Mouse (Mus musculus): ENCODE results near the gene Apol9a. TPM values are rescaled to one million over a fixed set of nuclear protein-coding genes. Genes with fewer than 3 reads are reported as not detected.
"Not testable (repeated sequence)": the region's sequence is repeated elsewhere in the genome, so short reads cannot be mapped to it uniquely, and the experiment has no call there.

The Apol9a gene
- polyA plus RNA-seq (2017; shearing (Covaris generic)) = 10 to 100 TPM in 1 of 3 experiments, 1 to 10 TPM in 1, under 1 TPM in 1; 0.49 to 10.2 (median 6.8) TPM

DNA sequence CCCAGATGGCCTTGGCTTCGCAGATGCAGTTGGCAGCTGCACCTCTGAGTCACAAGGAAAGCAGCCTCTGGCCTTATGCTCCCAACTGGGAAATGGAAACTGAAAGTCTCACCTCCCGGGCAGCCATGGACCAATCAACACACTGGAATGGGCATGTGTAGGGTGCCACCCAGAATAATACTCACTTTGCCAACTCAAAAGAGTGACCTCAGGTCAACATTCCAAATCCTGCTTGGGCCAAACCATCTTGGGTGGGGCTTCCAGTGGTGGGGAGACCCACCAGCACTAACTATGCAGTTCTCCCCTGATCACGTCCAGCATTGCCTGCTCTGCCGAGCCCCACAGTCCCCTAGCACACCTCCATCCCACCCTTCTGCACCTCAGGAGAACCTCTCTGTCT, at the start of gene Apol9a:
Gene Apol9a (minus strand): TSS at position 101 of the 400 bp plus-strand sequence.
- not testable (repeated sequence) for ATAC-seq

DNA sequence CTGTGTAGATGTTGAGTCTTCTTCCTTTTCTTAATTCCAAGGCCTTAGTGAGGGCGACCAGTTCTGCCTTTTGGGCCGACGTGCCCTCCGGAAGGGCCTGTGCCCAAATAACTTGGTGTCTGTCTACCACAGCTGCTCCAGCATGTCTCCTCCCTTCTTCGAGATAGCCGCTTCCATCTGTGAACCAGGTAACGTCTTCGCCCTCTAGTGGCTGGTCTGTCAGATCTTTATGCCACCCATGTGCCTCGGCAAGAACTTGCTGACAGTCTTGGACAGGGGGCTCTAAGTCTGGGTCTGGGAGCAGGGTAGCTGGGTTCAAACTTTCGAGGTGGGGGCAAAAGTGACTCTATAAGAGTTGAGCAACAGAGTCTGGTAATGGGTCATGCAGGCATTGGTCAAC, 39.0 kb upstream of the Apol9a start:
- ATAC-seq = not testable (repeated sequence)

DNA sequence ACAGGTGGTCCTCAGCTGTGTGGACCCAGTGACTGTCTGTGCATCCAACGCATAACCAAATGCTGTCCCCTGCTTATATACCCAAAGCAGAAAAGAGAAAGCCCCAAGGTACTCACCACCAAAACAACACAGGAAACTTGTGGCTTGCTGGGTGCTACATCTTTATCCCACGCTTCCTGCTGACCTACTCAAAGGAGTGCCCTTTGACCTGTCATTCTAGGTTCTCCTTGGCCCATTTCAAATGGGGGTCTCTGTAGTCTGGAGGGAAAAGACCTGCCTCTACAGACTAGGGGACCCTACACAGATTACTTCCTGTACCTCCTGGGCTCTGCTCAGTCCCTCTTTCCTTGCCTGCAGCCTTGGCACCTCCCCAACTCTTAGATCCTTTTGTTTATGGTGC, 36.5 kb upstream of the Apol9a start, which contains the start of gene Apol7b:
Gene Apol7b (minus strand): TSS at position 101 of the 400 bp plus-strand sequence.
- ATAC-seq = not testable (repeated sequence)

DNA sequence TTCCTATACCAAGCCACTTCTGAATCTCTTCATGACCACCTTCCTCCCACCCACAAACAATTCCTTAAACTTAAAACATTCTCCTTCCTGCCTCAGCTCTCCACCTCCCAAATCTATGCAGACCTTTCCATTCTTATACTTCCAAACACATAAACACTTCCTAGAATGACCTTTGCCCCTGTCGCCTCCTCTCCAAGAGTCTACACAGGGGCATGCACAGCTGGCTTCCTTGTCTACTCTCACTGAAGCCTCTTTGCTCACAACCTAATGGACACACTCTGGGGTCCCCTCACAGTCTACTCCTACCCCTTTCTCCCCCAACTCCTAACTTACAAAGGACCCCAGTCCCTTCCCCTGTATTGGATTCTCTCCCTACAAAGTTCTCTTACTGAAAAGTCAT, 34.7 kb upstream of the Apol9a start:
- not testable (repeated sequence) for ATAC-seq

DNA sequence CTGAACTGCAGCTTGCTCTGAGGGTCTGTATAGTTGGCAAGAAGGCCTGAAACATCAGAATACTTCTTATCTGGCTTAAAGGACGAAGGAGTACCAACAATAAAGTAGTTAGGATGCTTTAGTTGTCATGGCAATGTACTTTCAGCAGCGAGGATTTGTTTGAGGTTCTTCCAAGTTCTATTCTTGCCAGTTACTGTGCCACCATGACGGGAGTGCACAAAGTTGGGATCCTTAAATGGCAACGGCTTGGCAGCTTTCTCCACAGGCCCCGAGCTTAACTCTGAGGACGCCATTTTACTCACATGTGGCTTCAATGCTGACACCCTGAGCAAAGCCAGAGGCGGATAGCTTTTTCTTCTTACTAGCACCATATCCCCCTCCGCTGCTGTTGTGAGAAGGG, 33.8 kb upstream of the Apol9a start:
- not testable (repeated sequence) for ATAC-seq

DNA sequence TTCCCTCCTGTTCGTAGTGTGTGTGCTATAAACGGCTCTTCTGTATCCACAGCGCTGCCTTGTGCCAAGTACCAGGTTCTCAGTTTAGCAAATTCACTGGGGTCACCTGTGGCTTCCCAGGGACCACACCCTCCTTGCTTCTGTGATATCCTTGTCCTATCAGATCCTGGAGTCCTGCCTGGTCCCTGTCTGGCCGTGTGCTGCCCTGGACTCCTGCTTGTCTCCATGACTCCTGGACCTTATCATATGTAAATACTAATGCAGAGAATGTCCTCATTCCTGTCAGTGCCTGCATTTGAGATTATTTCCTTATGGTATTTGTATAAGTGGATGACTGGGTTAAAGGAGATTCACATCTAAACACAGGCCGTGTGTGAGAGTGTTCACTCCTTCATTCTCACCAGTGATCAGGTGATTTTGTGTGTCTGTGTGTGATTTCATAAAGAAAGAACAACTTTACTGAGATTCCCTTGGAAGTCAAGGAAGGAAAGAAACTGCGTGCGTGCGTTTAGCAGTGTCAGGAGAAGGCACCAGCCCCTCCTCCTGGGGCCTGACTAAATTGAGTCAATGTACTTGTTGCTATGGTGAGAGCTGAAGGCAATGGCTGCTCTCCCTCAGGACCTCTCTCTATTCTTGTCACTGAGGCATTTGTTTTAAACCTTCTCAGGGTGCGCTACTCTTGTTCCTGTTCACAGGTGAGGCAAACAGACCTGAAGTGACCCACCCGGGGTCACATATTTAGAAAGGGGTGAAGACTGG, 17.9 kb upstream of the Apol9a start:
- not testable (repeated sequence) for ATAC-seq

DNA sequence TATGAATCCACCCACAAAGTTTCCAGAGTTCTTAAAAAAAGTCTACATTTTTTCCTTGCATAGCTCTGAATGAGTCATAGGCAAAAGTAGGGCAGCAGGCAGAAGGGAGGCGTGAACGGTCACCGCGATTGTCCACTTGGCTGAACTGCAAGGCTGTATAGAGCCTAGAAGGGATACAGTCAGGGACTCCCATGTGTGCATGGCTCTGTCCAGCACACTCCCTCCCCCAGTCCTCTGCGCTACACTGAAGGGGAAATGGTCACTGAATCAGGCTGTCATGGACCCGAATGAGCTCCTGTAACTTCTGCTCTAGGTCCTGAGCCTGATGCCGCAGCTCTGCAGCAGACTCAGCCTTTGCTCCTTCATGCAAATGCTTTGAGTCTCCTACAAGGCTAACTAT, 12.0 kb upstream of the Apol9a start:
- not testable (repeated sequence) for ATAC-seq

DNA sequence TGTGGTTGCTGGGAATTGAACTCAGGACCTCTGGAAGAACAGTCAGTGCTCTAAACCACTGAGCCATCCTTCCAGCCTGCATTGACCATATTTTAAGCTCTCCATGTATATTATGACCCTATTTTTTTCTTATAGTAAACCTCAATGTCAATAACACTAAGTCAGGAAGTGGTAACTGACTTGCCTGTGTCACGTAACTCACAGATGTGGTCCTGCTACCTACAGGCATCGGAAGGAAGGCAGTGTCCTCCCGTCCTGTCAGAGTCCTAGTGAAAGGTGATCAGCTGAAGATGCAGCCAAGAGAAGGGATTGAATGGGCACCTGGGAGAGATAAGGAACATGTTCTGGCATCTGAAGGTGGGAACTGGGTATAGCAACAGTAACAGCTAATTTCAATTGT, 8.7 kb upstream of the Apol9a start:
- peak; percentile 67 for ATAC-seq

DNA sequence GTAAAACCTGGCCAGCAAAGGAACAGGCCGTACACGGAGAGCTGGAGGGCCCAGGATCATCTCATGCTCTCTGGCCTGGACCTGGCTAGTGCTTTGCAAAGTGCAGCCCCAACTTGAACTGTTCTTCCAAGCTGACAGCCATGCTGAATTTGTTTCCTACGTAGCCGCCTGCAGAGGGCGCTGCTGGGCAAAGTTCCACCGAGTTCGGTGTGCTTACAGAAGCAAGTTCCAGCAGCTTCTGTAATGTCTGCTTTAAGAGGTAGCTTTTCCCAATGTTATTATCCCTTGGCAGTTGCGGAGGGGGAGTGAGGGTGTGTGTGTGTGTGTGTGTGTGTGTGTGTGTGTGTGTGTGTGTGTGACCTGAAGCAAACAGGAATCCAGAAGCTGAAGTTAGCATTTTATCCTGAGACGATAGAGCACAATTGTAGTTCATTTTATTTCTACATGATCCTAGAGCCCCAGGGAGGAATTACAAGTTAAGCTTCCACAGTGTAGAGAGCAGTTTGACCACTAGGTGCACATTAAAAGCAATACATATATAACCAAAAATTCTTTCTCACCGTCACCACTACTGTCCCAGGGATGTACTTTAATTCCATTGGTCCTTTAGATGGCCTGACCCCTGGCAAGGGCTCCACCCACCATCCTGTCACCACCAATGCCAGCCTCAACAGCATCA, 5.9 kb upstream of the Apol9a start:
- ATAC-seq = peak; percentile 41

DNA sequence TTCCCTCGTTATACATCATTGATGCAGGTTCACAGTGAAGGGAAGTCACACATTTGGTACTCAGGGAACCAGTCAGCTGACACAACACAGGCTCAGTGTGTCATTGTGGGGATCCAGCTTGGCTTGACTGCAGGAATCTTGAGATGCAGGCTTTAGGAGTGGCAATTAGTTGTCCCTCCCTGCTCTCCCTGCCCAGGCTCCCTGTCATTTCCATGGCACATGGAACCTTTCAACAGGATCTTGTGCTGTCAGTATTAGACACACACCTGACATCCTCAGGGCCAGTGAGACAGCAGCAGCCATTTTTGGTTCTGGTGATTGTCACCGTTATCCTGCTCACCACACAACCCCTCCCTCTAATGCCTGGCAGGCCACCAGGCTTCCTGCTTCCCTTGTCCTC, 4.7 kb upstream of the Apol9a start:
- ATAC-seq = not testable (repeated sequence)

DNA sequence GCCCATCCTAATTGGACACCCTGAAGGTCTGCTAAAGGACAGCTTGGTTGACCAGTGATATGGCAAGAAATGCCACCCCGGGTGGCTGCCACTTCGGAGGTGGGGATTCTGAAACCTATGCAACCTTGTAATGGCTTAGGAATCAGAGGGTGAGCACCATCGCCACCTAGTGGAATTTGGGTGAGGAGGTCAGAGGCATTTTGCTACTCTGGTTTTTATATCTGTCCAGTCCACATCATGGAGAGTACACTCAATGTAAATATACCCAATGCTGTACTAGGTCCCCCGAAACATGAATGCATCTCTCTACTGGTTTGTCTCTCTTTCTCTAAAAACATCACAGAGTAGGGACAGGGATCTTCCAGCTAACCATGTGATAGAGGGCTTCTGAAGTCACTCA, 1.8 kb upstream of the Apol9a start:
- ATAC-seq = peak; percentile 48

DNA sequence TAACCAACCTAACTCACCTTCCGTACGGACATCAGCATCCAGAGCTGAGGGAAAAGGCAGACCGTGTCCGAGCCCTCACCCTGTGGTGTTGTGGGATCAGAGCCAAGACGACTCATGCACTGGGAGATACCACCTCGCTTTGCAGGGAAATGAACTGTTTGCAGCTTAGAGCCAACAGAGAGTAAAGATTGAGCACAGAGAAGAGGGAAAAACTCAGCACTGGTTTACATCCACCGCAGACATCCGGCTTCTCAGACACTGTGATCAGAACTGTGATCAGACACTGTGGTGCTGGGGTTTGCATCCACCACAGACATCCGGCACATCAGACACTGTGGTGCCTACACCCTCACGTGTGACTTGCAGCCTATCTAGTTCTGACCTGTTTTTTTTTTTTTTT, 4.6 kb downstream of the Apol9a start:
- peak; percentile 98 for ATAC-seq

DNA sequence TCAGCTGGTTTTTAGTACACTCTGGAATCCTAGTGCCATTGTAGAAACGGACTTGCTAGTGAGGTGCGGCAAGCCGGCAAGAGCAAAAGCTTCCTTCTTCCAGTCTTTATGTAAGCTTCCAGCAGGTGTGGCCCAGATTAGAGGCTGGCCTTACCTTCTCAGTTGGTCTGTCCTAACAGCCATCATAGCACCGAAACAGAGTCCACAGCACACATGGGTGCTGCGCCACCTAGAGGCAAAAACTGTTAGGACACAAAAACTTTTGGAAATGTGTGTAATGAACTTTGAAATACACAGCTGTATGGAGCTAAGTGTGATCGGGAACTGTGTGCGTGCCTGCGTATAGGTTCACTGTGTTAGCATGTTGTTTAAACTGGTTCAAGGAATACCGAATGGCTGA, 11.9 kb downstream of the Apol9a start, which contains the start of gene Apol7a:
Gene Apol7a (minus strand): TSS at position 84 of the 400 bp plus-strand sequence.
- not testable (repeated sequence) for ATAC-seq

DNA sequence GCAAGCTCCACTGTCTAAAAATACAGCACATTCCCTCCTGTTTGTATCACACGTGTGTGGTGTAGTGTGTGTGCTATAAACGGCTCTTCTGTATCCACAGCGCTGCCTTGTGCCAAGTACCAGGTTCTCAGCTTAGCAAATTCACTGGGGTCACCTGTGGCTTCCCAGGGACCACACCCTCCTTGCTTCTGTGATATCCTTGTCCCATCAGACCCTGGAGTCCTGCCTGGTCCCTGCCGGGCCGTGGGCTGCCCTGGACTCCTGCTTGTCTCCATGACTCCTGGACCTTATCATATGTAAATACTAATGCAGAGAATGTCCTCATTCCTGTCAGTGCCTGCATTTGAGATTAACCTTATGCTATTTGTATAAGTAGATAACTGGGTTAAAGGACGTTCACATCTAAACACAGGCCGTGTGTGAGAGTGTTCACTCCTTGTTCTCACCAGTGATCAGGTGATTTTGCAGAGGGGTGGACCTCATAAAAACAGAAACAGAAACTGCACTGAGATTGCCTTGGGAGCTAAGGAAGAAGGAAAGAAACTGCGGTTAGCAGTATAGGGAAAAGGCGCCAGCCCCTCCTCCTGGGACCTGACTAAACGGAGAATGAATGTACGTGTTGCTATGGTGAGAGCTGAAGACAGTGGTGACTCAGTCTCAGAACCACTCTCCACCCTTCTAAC, 13.3 kb downstream of the Apol9a start:
- ATAC-seq = not testable (repeated sequence)

DNA sequence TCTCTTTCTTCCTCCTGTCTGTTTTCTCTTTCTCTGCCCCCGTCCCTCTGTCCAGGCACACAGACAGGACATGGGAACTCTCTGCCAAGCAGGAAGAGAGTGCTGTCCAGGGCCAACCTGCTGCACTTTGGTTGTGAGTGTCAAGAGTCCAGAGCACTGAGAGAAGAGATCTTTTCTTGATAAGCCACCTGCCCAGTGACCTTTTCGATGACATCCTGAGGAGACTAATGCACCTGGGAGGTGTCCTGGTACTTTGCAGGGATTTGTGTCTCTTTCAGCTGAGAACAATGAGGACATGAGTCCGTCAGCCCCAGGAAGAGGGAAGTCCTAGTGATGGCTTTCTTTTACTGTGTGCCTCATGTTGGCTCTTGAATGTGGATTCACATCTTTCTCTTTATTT, 17.1 kb downstream of the Apol9a start:
- ATAC-seq = not testable (repeated sequence)

DNA sequence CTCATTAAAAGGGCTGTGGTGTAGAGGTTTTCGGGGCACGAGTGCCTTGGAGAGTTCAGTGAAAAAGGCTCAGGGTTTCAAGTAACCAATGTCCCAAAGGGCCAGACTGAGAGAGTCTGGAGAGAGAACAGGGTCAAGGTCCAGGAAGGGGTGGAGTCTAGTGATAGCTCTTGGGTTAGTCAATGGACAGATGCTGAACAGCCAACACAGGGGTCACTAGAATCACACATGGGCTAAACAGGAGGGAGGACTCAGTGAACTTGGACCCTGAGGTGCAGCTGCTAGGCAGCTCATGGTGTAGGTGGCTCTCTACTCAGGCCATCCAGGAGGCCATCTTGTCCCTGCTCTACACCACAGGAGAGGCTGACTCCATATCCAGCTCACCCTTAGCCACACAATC, 23.5 kb downstream of the Apol9a start:
- ATAC-seq = no peak

DNA sequence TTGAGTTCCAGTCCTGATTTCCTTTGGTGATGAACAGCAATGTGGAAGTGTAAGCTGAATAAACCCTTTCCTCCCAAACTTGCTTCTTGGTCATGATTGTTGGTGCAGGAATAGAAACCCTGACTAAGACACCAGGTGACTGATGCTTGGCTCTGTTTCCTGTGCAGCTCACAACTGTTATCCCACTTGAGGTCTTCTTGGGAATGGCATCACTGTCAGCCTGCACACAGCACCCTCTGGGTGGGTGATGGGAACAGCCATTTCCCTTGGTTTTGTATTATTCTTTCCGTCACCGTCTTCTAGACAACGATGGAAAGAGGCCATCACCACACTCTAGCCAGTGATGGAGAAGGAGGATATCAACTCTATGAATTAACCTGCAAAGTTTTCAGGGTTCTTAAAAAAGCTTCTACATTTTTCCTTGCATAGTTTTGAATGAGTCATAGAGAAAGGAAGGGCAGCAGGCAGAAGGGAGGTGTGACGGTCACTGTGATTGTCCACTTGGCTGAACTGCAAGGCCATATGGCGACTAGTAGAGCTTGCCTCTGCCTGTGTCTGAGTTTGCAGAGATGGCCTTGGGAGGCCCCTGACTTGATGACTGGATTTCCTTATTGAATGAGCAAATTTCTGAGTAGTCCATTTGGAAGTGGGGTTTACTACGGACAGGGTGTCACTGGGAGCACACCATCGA, 26.4 kb downstream of the Apol9a start:
- no peak for ATAC-seq

DNA sequence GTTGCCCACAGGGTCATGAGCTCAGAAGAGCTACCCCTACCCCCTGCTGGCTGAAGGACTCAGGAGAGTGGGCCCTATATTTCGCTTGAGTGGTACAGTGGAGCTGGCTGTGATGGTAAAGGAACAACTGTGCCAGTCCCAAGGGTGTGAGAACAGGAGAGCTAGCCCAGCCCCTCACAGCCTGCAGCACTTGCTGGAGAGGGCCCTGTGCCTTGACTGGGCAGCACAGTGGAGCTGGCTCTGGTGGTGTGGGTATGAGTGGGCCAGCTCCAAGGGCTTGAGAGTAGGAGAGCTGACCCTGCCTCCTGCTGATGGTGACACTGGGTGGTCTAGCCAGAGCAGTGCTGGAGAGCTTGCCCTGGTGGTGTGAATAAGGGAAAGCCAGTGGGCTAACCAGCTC, 28.1 kb downstream of the Apol9a start:
- ATAC-seq = no peak

DNA sequence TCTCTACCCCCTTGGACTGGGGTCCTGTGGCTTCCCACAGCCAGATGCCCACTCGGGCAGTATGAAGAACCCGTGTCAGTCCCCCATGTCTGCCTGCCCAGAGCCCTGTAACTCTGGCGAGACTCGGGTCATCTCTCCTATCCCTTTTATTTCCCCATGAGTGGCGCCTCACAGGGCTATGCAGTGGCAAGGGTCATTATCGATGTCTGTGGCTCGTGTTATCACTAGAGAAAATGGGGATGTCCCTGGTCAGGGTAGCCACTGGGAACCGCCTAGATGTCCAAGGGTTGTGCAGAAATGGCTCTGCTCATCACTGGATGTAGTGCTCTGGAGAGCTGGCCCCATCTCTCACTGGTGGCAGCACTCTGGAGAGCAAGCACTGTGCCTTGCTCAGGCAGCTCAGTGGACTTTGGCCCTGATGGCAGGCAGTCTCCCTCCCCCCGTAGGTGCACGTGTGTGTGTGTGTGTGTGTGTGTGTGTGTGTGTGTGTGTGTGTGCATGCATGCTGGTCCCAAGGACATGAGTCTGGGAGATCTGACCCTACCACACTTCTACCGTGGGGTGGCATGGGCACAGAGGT, 28.6 kb downstream of the Apol9a start:
- no peak for ATAC-seq

DNA sequence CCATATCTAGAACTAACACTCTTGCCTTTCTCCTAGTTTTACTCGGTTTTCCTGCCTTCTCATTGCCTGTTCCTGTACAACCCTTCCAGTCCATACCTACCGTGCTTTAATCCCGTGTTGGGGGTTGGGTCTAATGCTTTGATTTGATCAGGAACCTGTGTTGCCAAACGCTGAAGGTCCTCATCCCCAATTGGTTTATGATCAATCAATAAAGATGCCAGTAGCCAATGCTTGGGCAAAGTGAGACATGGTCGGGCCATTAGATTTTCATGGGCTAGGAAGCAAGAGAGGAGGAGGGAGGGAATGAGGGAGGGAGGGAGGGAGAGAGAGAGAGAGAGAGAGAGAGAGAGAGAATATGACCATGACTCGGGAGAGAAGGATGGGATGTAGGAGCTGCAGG, 29.5 kb downstream of the Apol9a start:
- no peak for ATAC-seq

DNA sequence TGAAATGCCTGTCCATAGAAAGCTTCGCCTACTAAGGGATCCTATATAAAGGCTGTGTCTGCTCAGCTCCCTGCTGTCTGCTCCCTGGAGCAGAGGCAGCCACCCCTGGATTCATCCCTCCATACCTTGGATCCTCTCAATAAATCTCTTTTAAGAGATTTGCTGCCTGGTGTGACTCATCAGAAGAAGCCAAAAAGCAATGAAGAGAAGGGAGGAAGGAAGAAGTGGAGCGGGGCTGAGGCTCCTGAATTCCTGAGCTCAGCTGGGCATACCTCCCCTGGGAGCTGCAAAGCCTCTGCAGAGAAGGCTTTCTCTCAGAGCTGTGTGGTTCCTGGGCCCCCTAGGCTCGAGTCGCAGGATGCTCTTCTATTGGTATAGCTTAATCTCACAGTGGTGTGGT, 31.0 kb downstream of the Apol9a start:
- ATAC-seq = no peak

DNA sequence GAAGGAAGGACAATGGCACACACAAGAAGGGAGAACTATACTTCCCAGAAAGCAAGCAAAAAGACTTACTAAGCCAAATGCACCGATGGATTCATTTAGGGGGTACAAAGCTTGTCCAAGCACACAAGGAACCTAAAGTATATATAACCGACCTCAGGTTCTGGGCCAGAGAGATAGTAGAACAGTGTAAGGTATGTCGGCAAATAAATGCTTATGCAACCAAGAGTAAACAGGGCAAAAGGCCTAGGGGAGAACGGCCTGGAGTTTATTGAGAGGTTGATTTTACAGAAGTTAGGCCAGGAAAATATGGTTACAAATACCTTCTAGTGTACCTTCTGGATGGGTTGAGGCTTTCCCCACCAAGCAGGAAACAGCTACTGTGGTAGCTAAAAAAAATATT, 33.5 kb downstream of the Apol9a start:
- ATAC-seq = no peak
